Mouse (Mus musculus) liver, embryonic 13.5 days (tissue): ENCODE measurements around the gene Wnt7a. TPM values are rescaled to one million over a fixed set of nuclear protein-coding genes. Genes with fewer than 3 reads are reported as not detected.

Experiments
- ATAC-seq: fragments of 200-750 bp; cut with Nextera tagmentation; 2 replicates; pipeline ENCODE4 v1.8.0; 2017; ENCODE audit warnings: low read depth, mild to moderate bottlenecking, moderate number of reproducible peaks, moderate library complexity
- DNase-seq: peaks from one replicate; pipeline ENCODE4 v3.0.0; 2022
- H3K27ac ChIP-seq: fragments of 300-500 bp; sonication (generic); 2 replicates; pipeline ENCODE4 v1.5.1; 2015; ENCODE audit warnings: moderate library complexity, mild to moderate bottlenecking, inconsistent platforms
- H3K27me3 ChIP-seq: fragments of 300-500 bp; sonication (generic); 2 replicates; pipeline ENCODE4 v1.6.1; 2015; ENCODE audit warnings: mild to moderate bottlenecking, inconsistent platforms
- H3K36me3 ChIP-seq: fragments of 300-500 bp; sonication (generic); 2 replicates; pipeline ENCODE4 v1.6.1; 2015; ENCODE audit warnings: mild to moderate bottlenecking, inconsistent platforms
- H3K4me1 ChIP-seq: fragments of 300-500 bp; sonication (generic); replicated peaks from 2 replicates; pipeline ENCODE4 v1.6.1; 2015; ENCODE audit warnings: inconsistent platforms
- H3K4me2 ChIP-seq: fragments of 300-500 bp; sonication (generic); 2 replicates; pipeline ENCODE4 v1.6.1; 2015; ENCODE audit warnings: inconsistent platforms, mild to moderate bottlenecking, moderate library complexity
- H3K4me3 ChIP-seq: fragments of 300-500 bp; sonication (generic); replicated peaks from 2 replicates; pipeline ENCODE4 v1.5.1; 2015; ENCODE audit warnings: mild to moderate bottlenecking, inconsistent platforms
- H3K9ac ChIP-seq: fragments of 300-500 bp; sonication (generic); 2 replicates; pipeline ENCODE4 v1.6.1; 2015; ENCODE audit warnings: mild to moderate bottlenecking, inconsistent platforms
- H3K9me3 ChIP-seq: fragments of 300-500 bp; sonication (generic); replicated peaks from 2 replicates; pipeline ENCODE4 v1.6.1; 2016; ENCODE audit warnings: inconsistent platforms
- WGBS: fragments of 180-500 bp; shearing (Covaris S2); methylation state at CpG from one replicate; pipeline ENCODE4 v1.1.7; 2015; ENCODE audit not compliant: insufficient replicate concordance; 5-methylcytosine and 5-hydroxymethylcytosine counted together
- polyA plus RNA-seq: library from polyadenylated mRNA; unstranded; fragments of >200 nt; fragmentation: Nextera tagmentation; extraction: Ambion mirVana; gene quantifications from 2 replicates; pipeline ENCODE4 v1.2.1, GENCODE M21; 2015

Wnt7a gene
- polyA plus RNA-seq, 1 experiment from 2014 or later: not detected

- no peak overlapping the region for H3K9ac ChIP-seq
- no peak for DNase-seq
- H3K4me1 ChIP-seq: no peaks in the 10 kb centered on the region
- no peak overlapping the region for H3K4me2 ChIP-seq
- ATAC-seq: no peak
- no peaks in the 10 kb centered on the region for H3K9me3 ChIP-seq
- WGBS: 76% methylated on average over 8 of the region's 8 CpGs
- no peaks in the 10 kb centered on the region for H3K36me3 ChIP-seq
- no peak overlapping the region for H3K4me3 ChIP-seq
- no peak overlapping the region for H3K27ac ChIP-seq
- no peaks in the 10 kb centered on the region for H3K27me3 ChIP-seq
These were observed 79.3 kb downstream of the Wnt7a start for GRCm38 (mm10) chr6:91331886-91332285.

- WGBS: 53% methylated on average over 4 of the region's 4 CpGs
These were observed 85.6 kb downstream of the Wnt7a start for GRCm38 (mm10) chr6:91325556-91325955.

GRCm38 (mm10) chr6:91324752-91325151 is 86.4 kb downstream of the Wnt7a start:
- 54% methylated on average over 11 of the region's 11 CpGs for WGBS
- DNase-seq (no peak), ATAC-seq (no peak)
- Histone ChIP-seq H3K36me3 (no peaks in the 10 kb centered on the region), H3K9me3 (no peaks in the 10 kb centered on the region), H3K27ac (no peak overlapping the region), H3K4me1 (no peaks in the 10 kb centered on the region), H3K27me3 (no peaks in the 10 kb centered on the region), H3K9ac (no peak overlapping the region), H3K4me3 (no peak overlapping the region), H3K4me2 (no peak overlapping the region)

More at GRCm38 (mm10) chr6:91325556-91325955, 85.6 kb downstream of the Wnt7a start:
- no peak for ATAC-seq
- DNase-seq: no peak
- Histone ChIP-seq H3K4me2 (no peak overlapping the region), H3K9me3 (no peaks in the 10 kb centered on the region), H3K4me1 (no peaks in the 10 kb centered on the region), H3K27ac (no peak overlapping the region), H3K9ac (no peak overlapping the region), H3K27me3 (no peaks in the 10 kb centered on the region), H3K36me3 (no peaks in the 10 kb centered on the region), H3K4me3 (no peak overlapping the region)

- no peak overlapping the region for H3K9ac ChIP-seq
- H3K4me2 ChIP-seq: no peak overlapping the region
- no peaks in the 10 kb centered on the region for H3K9me3 ChIP-seq
- ATAC-seq (no peak), DNase-seq (no peak)
- 72% methylated on average over 9 of the region's 9 CpGs for whole genome bisulfite sequencing
- H3K4me3 ChIP-seq: no peak overlapping the region
- no peaks in the 10 kb centered on the region for H3K27me3 ChIP-seq
- no peaks in the 10 kb centered on the region for H3K4me1 ChIP-seq
- no peaks in the 10 kb centered on the region for H3K36me3 ChIP-seq
- H3K27ac ChIP-seq: no peak overlapping the region
These were observed 89.0 kb downstream of the Wnt7a start for GRCm38 (mm10) chr6:91322001-91322772.

Other genes with a start within 250 kb of the Wnt7a start
- gene Fbln2, start 198.9 kb downstream of the Wnt7a start, polyA plus RNA-seq: 8.7 and 8.8 TPM in 2 replicates
- gene Chchd4, start 62.2 kb upstream of the Wnt7a start, polyA plus RNA-seq: 24.0 and 24.2 TPM in 2 replicates
- 12.2 and 14.3 TPM in 2 replicates for gene Tmem43, start 62.3 kb upstream of the Wnt7a start, polyA plus RNA-seq
- gene Xpc, start 104.5 kb upstream of the Wnt7a start, polyA plus RNA-seq: 4.6 and 5.5 TPM in 2 replicates
- 173 and 175 TPM in 2 replicates for gene Lsm3, start 104.6 kb upstream of the Wnt7a start, polyA plus RNA-seq